Mouse (Mus musculus): ENCODE results near the gene Mindy3. TPM values are rescaled to one million over a fixed set of nuclear protein-coding genes. Genes with fewer than 3 reads are reported as not detected.

The Mindy3 gene
- polyA plus RNA-seq, 1 experiment from 2014 or later, result 22.7 TPM

DNA sequence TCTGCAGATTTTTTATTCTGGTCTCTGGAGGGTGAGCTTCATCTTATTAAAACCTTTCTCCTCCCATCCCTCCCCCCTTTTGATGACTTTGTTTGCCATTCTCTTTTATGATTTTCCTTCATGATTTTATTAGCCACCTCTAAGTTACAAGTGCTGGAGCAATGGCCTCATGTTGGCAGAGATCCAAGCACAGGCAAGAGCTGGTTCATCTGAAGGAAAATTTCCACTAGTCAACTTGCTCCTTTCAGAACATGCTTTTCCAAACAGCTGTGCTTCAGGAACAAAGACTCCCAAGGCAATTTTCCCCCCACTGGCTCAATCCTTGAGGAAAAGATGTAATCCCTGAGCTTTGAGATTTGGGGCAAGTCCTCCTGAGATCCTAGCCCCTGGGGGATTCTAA is 112.0 kb downstream of the Mindy3 start:
- no peak overlapping the region for H3K9ac ChIP-seq (ENCODE audit: low read length)
- H3K4me3 ChIP-seq (ENCODE audit: low read length), result no peak overlapping the region
- no peak overlapping the region for H3K4me2 ChIP-seq (ENCODE audit: low read depth, low read length)
- H3K9me3 ChIP-seq (replicated peaks; ENCODE audit: control insufficient read depth, low read length), result no peaks in the 10 kb centered on the region
- H3K27me3 ChIP-seq (ENCODE audit: control insufficient read depth, insufficient read depth, low read length), result peaks cover 3% of the 10 kb centered on the region; the same call in 1 of the 2 replicates
- H3K36me3 ChIP-seq (ENCODE audit: control insufficient read depth, insufficient read depth), result no peaks in the 10 kb centered on the region
- no peaks in the 10 kb centered on the region for H3K4me1 ChIP-seq (ENCODE audit: control insufficient read depth, insufficient read depth, low read length)
- no peak for ATAC-seq (replicated peaks; ENCODE audit: extremely low read depth, insufficient read depth, low FRiP score)
- H3K27ac ChIP-seq (ENCODE audit: low read length), result no peak overlapping the region

GRCm38 (mm10) chr2:12305064-12305650 is 114.1 kb downstream of the Mindy3 start:
- Histone ChIP-seq H3K4me3 (ENCODE audit: low read length) (no peak overlapping the region), H3K4me1 (ENCODE audit: control insufficient read depth, insufficient read depth, low read length) (no peaks in the 10 kb centered on the region), H3K4me2 (ENCODE audit: low read depth, low read length) (no peak overlapping the region), H3K36me3 (ENCODE audit: control insufficient read depth, insufficient read depth) (no peaks in the 10 kb centered on the region), H3K27ac (ENCODE audit: low read length) (no peak overlapping the region), H3K9me3 (replicated peaks; ENCODE audit: control insufficient read depth, low read length) (no peaks in the 10 kb centered on the region), H3K27me3 (ENCODE audit: control insufficient read depth, insufficient read depth, low read length) (peaks cover 15% of the 10 kb centered on the region), H3K9ac (ENCODE audit: low read length) (no peak overlapping the region)
- no peak for ATAC-seq (replicated peaks; ENCODE audit: extremely low read depth, insufficient read depth, low FRiP score)
- 67% methylated on average over 9 of the region's 9 CpGs for WGBS

GRCm38 (mm10) chr2:12301431-12302170 is 117.7 kb downstream of the Mindy3 start, which contains the start of gene Itga8:
Gene Itga8, minus strand, starts transcription at chr2:12301922.
- Histone ChIP-seq H3K4me1 (ENCODE audit: control insufficient read depth, insufficient read depth, low read length) (no peaks in the 10 kb centered on the region), H3K27me3 (ENCODE audit: control insufficient read depth, insufficient read depth, low read length) (peaks cover 16% of the 10 kb centered on the region), H3K9me3 (replicated peaks; ENCODE audit: control insufficient read depth, low read length) (no peaks in the 10 kb centered on the region), H3K4me2 (ENCODE audit: low read depth, low read length) (peak within 1 kb of the TSS; percentile 98), H3K4me3 (ENCODE audit: low read length) (peak within 1 kb of the TSS; percentile 74), H3K27ac (ENCODE audit: low read length) (no peak within 1 kb of the TSS), H3K36me3 (ENCODE audit: control insufficient read depth, insufficient read depth) (no peaks in the 10 kb centered on the region), H3K9ac (ENCODE audit: low read length) (peak within 1 kb of the TSS; percentile 76)
- peak; percentile 95 for ATAC-seq (replicated peaks; ENCODE audit: extremely low read depth, insufficient read depth, low FRiP score)
- under 1% methylated on average over 56 of the region's 56 CpGs for WGBS

DNA sequence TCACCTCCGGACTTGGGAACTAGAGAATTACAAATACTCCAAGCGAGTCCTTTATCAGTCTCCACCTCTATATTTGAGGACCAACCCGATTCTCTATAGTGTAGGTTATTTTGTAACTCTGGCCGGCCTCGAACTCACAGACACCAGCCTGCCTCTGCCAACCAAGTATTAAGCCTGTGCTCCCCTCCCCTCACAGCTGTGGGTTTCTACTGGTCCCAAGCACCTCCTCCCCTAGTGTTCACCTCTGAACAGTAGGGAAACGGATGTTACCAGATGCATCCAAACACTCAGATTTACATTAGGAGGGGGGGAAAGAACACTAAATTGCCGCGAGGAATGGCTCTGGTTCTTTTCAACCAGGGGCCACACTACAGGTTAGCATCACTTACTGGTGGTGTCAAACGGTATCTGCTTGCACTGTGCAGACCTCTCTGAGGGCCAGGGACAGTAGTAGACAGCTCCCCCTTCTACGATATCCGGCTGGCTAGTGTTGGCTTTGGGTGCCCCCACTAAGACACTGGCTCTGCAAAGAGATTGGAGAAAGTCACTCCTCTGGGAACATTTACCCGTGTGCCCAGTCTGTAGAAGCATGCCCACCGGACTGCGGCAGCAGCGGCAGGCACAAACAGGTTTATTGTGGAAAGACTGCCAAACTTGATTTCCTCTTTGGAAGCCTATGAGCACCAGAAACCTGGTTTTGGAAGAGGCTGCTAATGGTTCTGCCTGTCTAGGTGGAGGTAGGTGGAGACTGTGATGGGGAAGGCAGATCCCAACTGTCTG is 118.6 kb downstream of the Mindy3 start:
- Histone ChIP-seq H3K27ac (ENCODE audit: low read length) (no peak overlapping the region), H3K4me2 (ENCODE audit: low read depth, low read length) (peak overlapping the region; percentile 98), H3K9me3 (replicated peaks; ENCODE audit: control insufficient read depth, low read length) (no peaks in the 10 kb centered on the region), H3K27me3 (ENCODE audit: control insufficient read depth, insufficient read depth, low read length) (peaks cover 16% of the 10 kb centered on the region), H3K4me1 (ENCODE audit: control insufficient read depth, insufficient read depth, low read length) (no peaks in the 10 kb centered on the region), H3K9ac (ENCODE audit: low read length) (peak overlapping the region; percentile 76; the same call in 1 of the 2 replicates), H3K4me3 (ENCODE audit: low read length) (peak overlapping the region; percentile 74), H3K36me3 (ENCODE audit: control insufficient read depth, insufficient read depth) (no peaks in the 10 kb centered on the region)
- ATAC-seq (replicated peaks; ENCODE audit: extremely low read depth, insufficient read depth, low FRiP score), result no peak
- 50% methylated on average over 15 of the region's 15 CpGs for WGBS

DNA sequence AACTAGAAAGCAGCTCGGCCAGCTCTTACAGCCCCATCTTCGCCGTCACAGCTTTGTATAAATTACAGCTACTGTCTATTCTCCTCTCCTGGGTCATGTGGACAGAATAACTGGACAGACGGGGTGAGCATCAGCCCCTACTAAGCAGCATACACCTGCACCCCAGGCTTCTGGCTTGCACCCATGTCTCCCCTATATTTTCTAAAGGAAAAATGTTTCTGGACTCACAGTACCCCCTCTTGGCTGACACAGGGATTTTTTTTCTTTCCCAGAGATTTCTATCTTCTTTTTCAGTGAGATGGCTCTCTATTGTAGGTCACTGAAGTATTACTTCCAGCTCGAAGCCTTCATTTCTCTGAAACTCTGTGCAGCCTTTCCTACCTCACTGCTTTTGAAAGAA is 122.0 kb downstream of the Mindy3 start:
- no peak overlapping the region for H3K4me3 ChIP-seq (ENCODE audit: low read length)
- WGBS, result 81% methylated on average over 5 of the region's 5 CpGs
- no peak overlapping the region for H3K9ac ChIP-seq (ENCODE audit: low read length)
- 0 out of 2 replicates have a peak, but pooled peaks cover 3% of the 10 kb centered on the region for H3K4me1 ChIP-seq (ENCODE audit: control insufficient read depth, insufficient read depth, low read length)
- H3K27ac ChIP-seq (ENCODE audit: low read length), result no peak overlapping the region
- peaks cover 13% of the 10 kb centered on the region for H3K27me3 ChIP-seq (ENCODE audit: control insufficient read depth, insufficient read depth, low read length)
- H3K36me3 ChIP-seq (ENCODE audit: control insufficient read depth, insufficient read depth), result no peaks in the 10 kb centered on the region
- ATAC-seq (replicated peaks; ENCODE audit: extremely low read depth, insufficient read depth, low FRiP score), result no peak
- H3K9me3 ChIP-seq (replicated peaks; ENCODE audit: control insufficient read depth, low read length), result no peaks in the 10 kb centered on the region
- no peak overlapping the region for H3K4me2 ChIP-seq (ENCODE audit: low read depth, low read length)

Other genes starting within 250 kb of the Mindy3 start
- 8.9 and 12.4 TPM in 2 replicates for gene Itga8, start 117.5 kb downstream of the Mindy3 start, polyA plus RNA-seq (2015; fragmentation: Nextera tagmentation; extraction: Ambion mirVana)

All from heart, embryonic 16.5 days (tissue).